Mouse (Mus musculus) adrenal gland, adult 8-10 months (tissue): Measurements from ENCODE around the gene Irx3. TPM values are rescaled to one million over a fixed set of nuclear protein-coding genes. Genes with fewer than 3 reads are reported as not detected.

Experiments used
- DNase-seq: peaks from one replicate; pipeline ENCODE4 v3.0.0; 2022
- total RNA-seq, 4 experiments: library from RNA; stranded (reverse); gene quantifications; 2 replicates each; pipeline ENCODE4 v1.2.4; 2022

Gene Irx3
- 10 to 100 TPM in 1 of 4 experiments, 1 to 10 TPM in 3; 7.4 to 13.8 (median 9.3) TPM for total RNA-seq

- DNase-seq: peak; percentile 86
Measured at GRCm38 (mm10) chr8:91801839-91802238, at the start of gene Irx3. Gene Irx3, minus strand, starts transcription at chr8:91802067.

- DNase-seq: no peak
Measured at GRCm38 (mm10) chr8:91851359-91851758, 49.5 kb upstream of the Irx3 start.

- DNase-seq: no peak
Measured at GRCm38 (mm10) chr8:91849984-91850383, 48.1 kb upstream of the Irx3 start.

- DNase-seq: no peak
Measured at GRCm38 (mm10) chr8:91849529-91849928, 47.7 kb upstream of the Irx3 start.

GRCm38 (mm10) chr8:91845641-91846040 is 43.8 kb upstream of the Irx3 start:
- no peak for DNase-seq

- DNase-seq: no peak
Measured at GRCm38 (mm10) chr8:91837131-91837530, 35.3 kb upstream of the Irx3 start.

- DNase-seq: no peak
Measured at GRCm38 (mm10) chr8:91836685-91837084, 34.8 kb upstream of the Irx3 start.

GRCm38 (mm10) chr8:91827661-91828060 is 25.8 kb upstream of the Irx3 start:
- no peak for DNase-seq

GRCm38 (mm10) chr8:91827192-91827591 is 25.3 kb upstream of the Irx3 start:
- no peak for DNase-seq

GRCm38 (mm10) chr8:91823357-91823756 is 21.5 kb upstream of the Irx3 start:
- no peak for DNase-seq

- DNase-seq: no peak
Measured at GRCm38 (mm10) chr8:91822746-91823145, 20.9 kb upstream of the Irx3 start.

- DNase-seq: no peak
Measured at GRCm38 (mm10) chr8:91821976-91822375, 20.1 kb upstream of the Irx3 start.

GRCm38 (mm10) chr8:91819778-91820177 is 17.9 kb upstream of the Irx3 start:
- DNase-seq: no peak

GRCm38 (mm10) chr8:91818784-91819183 is 16.9 kb upstream of the Irx3 start:
- peak; percentile 69 for DNase-seq

- no peak for DNase-seq
Measured at GRCm38 (mm10) chr8:91814106-91814505, 12.2 kb upstream of the Irx3 start.

- DNase-seq: no peak
Measured at GRCm38 (mm10) chr8:91806720-91807241, 4.9 kb upstream of the Irx3 start.

- DNase-seq: no peak
Measured at GRCm38 (mm10) chr8:91806084-91806719, 4.3 kb upstream of the Irx3 start.

GRCm38 (mm10) chr8:91805254-91805671 is 3.4 kb upstream of the Irx3 start:
- no peak for DNase-seq

GRCm38 (mm10) chr8:91804403-91805253 is 2.8 kb upstream of the Irx3 start:
- no peak for DNase-seq

- DNase-seq: no peak
Measured at GRCm38 (mm10) chr8:91803515-91804402, 1.9 kb upstream of the Irx3 start.

GRCm38 (mm10) chr8:91802401-91803322 is 795 bp upstream of the Irx3 start:
- no peak for DNase-seq
